Mouse (Mus musculus) heart, embryonic 13.5 days (tissue): ENCODE measurements at regions not wholly inside any gene's neighbourhood (a gene's known extent, or its start where the extent isn't known, plus 50 kb on each side); places are given as distances from the start of the nearest gene placed in this dataset.

ENCODE experiments used
- ATAC-seq: fragments of 200-750 bp; cut with Nextera tagmentation; 2 replicates; pipeline ENCODE4 v1.8.0; 2017; ENCODE audit warnings: moderate TSS enrichment; ENCODE audit not compliant: insufficient number of reproducible peaks, low FRiP score, low TSS enrichment; ENCODE audit errors: extremely low read depth
- H3K27ac ChIP-seq: fragments of 300-500 bp; sonication (generic); replicated peaks from 2 replicates; pipeline ENCODE4 v1.5.1; 2015; ENCODE audit warnings: moderate library complexity, mild to moderate bottlenecking, inconsistent platforms
- H3K27me3 ChIP-seq: fragments of 300-500 bp; sonication (generic); replicated peaks from 2 replicates; pipeline ENCODE4 v1.6.1; 2015; ENCODE audit warnings: mild to moderate bottlenecking, inconsistent platforms
- H3K36me3 ChIP-seq: fragments of 300-500 bp; sonication (generic); 2 replicates; pipeline ENCODE4 v1.6.1; 2015; ENCODE audit warnings: mild to moderate bottlenecking, inconsistent platforms
- H3K4me1 ChIP-seq: fragments of 300-500 bp; sonication (generic); 2 replicates; pipeline ENCODE4 v1.6.1; 2015; ENCODE audit warnings: inconsistent platforms
- H3K4me2 ChIP-seq: fragments of 300-500 bp; sonication (generic); 2 replicates; pipeline ENCODE4 v1.6.1; 2015; ENCODE audit warnings: inconsistent platforms, mild to moderate bottlenecking, moderate library complexity
- H3K4me3 ChIP-seq: fragments of 300-500 bp; sonication (generic); 2 replicates; pipeline ENCODE4 v1.5.1; 2015; ENCODE audit warnings: moderate library complexity, mild to moderate bottlenecking, inconsistent platforms
- H3K9ac ChIP-seq: fragments of 300-500 bp; sonication (generic); 2 replicates; pipeline ENCODE4 v1.6.1; 2015; ENCODE audit warnings: inconsistent platforms, mild to moderate bottlenecking, moderate library complexity
- H3K9me3 ChIP-seq: fragments of 300-500 bp; sonication (generic); 2 replicates; pipeline ENCODE4 v1.6.1; 2016; ENCODE audit warnings: inconsistent platforms
- WGBS: fragments of 180-500 bp; shearing (Covaris S2); methylation state at CpG from one replicate; pipeline ENCODE4 v1.1.7; 2015; ENCODE audit warnings: mixed read lengths; 5-methylcytosine and 5-hydroxymethylcytosine counted together

DNA sequence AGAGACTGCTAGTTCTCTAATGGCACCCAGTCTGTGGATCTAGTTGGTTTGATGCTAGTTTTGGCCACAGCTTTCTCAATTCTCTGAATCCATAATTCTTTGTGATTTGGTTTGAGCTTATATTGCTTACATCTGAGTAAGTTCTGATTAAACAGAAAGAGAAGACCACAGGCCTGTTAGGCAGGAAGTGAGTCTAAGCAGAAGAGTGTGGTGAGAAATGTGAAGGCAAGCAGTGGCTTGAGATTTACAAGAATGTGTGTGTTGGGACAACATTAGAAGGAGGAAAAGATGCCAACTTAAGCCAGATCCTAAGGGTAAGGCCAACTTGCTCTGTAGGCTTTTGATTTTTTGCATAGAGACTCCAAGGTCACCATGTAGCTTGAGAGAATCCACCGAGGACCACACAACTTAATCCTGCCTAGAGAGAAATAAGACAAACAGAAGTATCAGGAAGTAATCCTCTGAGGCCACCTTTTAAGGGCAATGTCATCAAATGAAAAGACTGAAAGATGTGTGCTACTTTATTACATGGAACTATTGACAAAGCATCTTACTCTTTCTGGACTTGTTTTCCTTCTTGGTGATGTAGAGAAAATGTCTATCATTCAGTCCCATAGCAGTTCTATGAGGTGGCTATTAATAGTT, 220.7 kb downstream of the Gm5426 start:
- no peaks in the 10 kb centered on the region for H3K4me1 ChIP-seq
- no peak for ATAC-seq
- WGBS: 92% methylated on average over 1 of the region's 1 CpGs
- no peak overlapping the region for H3K27ac ChIP-seq
- no peaks in the 10 kb centered on the region for H3K36me3 ChIP-seq
- no peaks in the 10 kb centered on the region for H3K27me3 ChIP-seq
- no peak overlapping the region for H3K4me2 ChIP-seq
- H3K9me3 ChIP-seq: no peaks in the 10 kb centered on the region
- H3K4me3 ChIP-seq: no peak overlapping the region
- H3K9ac ChIP-seq: no peak overlapping the region

DNA sequence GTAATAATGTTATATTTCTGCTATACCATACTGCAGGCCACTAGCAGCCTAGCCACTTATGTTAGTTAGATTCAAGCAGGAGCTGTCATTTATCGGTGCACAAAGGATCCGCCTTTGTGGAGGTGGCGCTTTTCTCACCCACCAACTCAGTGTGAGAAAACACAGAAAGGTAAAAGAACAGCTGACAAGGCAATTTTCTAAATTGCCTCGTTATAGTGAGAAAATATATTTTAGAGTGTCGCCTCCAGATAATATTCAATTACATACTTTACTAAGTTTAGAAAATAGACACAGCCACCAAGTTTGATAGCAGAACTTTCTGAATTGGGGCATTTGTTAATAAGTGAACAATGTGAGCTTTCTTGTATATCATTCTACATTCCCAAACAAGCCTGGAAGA, 221.2 kb downstream of the Gm5426 start:
- no peaks in the 10 kb centered on the region for H3K9me3 ChIP-seq
- H3K4me3 ChIP-seq: no peak overlapping the region
- no peak overlapping the region for H3K27ac ChIP-seq
- no peaks in the 10 kb centered on the region for H3K27me3 ChIP-seq
- H3K9ac ChIP-seq: no peak overlapping the region
- no peaks in the 10 kb centered on the region for H3K36me3 ChIP-seq
- 75% methylated on average over 5 of the region's 5 CpGs for WGBS
- no peaks in the 10 kb centered on the region for H3K4me1 ChIP-seq
- ATAC-seq: no peak
- no peak overlapping the region for H3K4me2 ChIP-seq

DNA sequence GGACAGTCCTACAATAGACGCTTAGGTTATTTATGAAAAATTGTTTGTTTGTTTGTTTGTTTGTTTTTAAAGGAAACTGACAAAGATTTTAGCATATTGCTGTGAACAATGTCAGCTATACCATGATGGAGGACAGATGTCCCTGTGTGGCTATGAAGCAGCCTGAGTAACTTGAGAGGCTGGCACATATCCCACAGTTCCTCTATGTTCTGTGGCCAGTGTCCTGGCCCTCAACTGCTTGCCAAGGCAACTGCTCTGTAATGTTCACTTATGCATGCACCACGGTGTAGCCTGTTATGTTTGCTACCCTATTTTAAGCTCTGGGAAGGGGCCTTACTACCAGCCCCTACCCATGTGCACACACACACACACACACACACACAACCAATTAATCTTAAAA, 222.6 kb downstream of the Gm5426 start:
- no peaks in the 10 kb centered on the region for H3K27me3 ChIP-seq
- no peak overlapping the region for H3K4me3 ChIP-seq
- ATAC-seq: no peak
- H3K4me1 ChIP-seq: no peaks in the 10 kb centered on the region
- H3K9ac ChIP-seq: no peak overlapping the region
- no peaks in the 10 kb centered on the region for H3K36me3 ChIP-seq
- H3K4me2 ChIP-seq: no peak overlapping the region
- no peak overlapping the region for H3K27ac ChIP-seq
- 78% methylated on average over 2 of the region's 2 CpGs for WGBS
- H3K9me3 ChIP-seq: no peaks in the 10 kb centered on the region

DNA sequence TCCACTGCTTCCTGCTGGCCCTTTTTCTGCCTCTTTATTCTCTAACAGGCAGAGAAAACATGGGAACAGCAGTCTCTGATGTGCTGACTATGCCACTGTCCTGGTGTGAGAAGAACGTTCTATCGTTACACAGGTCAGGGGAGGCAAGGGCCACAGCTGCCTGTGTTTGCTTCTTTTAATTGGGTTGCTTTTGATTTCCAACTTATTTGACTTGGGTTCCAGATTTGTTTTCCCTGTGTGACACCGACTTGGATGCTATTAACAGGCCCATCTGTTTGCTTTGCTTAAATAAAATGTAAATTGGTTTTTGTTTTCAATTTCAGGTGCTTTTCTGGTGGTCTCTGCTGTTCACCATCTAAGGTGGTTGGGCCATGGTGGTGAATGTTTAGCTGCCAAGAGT, 225.8 kb downstream of the Gm5426 start:
- Histone ChIP-seq H3K4me2 (no peak overlapping the region), H3K27me3 (no peaks in the 10 kb centered on the region), H3K4me1 (no peaks in the 10 kb centered on the region), H3K9me3 (no peaks in the 10 kb centered on the region), H3K27ac (no peak overlapping the region), H3K9ac (no peak overlapping the region), H3K36me3 (no peaks in the 10 kb centered on the region), H3K4me3 (no peak overlapping the region)
- ATAC-seq: no peak
- 72% methylated on average over 3 of the region's 3 CpGs for WGBS

DNA sequence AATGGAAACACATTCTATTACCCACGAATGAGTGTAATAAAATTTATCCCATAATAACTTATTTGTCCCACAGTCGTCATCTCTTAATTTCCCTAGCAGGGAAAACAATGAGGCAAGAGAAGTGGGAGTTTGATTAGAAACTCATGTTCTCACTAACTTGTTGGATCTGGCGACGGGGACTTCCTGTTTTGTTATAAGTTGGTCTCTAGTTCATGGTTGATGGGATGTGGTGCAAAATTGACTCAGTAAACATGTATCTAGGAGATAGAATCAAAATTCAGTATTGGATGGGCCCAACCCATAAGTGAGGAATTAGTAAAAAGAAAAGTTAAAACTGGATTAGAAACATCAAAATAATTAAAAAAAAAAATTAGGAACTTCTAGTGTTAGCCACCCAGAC, 227.5 kb downstream of the Gm5426 start:
- WGBS: 72% methylated on average over 4 of the region's 4 CpGs
- ATAC-seq: no peak

DNA sequence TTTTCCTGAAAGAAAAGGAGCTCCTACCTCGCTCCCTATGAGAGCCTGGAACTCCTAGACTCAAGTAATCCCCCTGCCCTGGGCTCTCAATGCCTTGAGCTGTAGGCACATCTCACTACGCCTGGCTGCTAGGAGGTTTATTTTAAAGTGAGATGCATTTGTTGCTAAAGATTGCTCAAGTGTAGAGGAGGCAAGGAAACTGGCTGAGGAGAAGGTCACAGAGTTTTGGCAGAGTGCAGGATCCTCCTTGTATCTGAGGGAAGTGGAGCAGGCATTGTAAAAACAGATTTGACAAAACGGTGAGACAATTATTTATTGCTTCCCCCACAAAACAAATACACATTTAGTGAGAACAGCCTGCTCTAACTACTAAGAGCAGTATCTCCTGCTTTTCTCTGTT, 228.7 kb downstream of the Gm5426 start:
- no peak for ATAC-seq

More for the DNA sequence above, 227.5 kb downstream of the Gm5426 start:
- no peak overlapping the region for H3K4me3 ChIP-seq
- no peaks in the 10 kb centered on the region for H3K27me3 ChIP-seq
- H3K36me3 ChIP-seq: no peaks in the 10 kb centered on the region
- H3K27ac ChIP-seq: no peak overlapping the region
- no peak overlapping the region for H3K9ac ChIP-seq
- no peak overlapping the region for H3K4me2 ChIP-seq
- no peaks in the 10 kb centered on the region for H3K4me1 ChIP-seq
- H3K9me3 ChIP-seq: no peaks in the 10 kb centered on the region

DNA sequence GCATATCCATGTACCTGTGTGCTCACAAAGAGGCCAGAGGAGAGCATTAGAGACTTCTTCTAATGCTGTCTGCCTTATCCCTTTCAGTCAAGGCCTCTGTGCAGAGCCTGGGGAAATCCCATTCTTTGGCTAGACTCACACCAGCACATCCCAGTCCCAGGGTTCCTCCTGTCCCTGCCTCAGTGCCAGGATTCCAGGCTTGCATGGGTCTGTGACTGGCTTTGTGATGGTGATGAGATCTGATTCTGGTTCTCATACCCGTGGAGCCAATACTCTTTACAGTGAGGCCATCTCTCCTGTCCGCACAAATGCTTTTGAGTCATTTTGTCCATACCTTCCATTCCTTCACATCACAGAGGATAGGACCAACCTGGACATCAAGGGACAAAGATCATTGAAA, 230.5 kb downstream of the Gm5426 start:
- WGBS: 74% methylated on average over 2 of the region's 2 CpGs
- Histone ChIP-seq H3K27ac (no peak overlapping the region), H3K9me3 (no peaks in the 10 kb centered on the region), H3K4me2 (no peak overlapping the region), H3K9ac (no peak overlapping the region), H3K36me3 (no peaks in the 10 kb centered on the region), H3K4me3 (no peak overlapping the region), H3K27me3 (no peaks in the 10 kb centered on the region), H3K4me1 (peaks cover 12% of the 10 kb centered on the region)
- ATAC-seq: no peak

More for the DNA sequence above, 228.7 kb downstream of the Gm5426 start:
- Histone ChIP-seq H3K4me2 (no peak overlapping the region), H3K9ac (no peak overlapping the region), H3K4me1 (no peaks in the 10 kb centered on the region), H3K27me3 (no peaks in the 10 kb centered on the region), H3K4me3 (no peak overlapping the region), H3K27ac (no peak overlapping the region), H3K36me3 (no peaks in the 10 kb centered on the region), H3K9me3 (no peaks in the 10 kb centered on the region)
- 60% methylated on average over 3 of the region's 3 CpGs for WGBS

DNA sequence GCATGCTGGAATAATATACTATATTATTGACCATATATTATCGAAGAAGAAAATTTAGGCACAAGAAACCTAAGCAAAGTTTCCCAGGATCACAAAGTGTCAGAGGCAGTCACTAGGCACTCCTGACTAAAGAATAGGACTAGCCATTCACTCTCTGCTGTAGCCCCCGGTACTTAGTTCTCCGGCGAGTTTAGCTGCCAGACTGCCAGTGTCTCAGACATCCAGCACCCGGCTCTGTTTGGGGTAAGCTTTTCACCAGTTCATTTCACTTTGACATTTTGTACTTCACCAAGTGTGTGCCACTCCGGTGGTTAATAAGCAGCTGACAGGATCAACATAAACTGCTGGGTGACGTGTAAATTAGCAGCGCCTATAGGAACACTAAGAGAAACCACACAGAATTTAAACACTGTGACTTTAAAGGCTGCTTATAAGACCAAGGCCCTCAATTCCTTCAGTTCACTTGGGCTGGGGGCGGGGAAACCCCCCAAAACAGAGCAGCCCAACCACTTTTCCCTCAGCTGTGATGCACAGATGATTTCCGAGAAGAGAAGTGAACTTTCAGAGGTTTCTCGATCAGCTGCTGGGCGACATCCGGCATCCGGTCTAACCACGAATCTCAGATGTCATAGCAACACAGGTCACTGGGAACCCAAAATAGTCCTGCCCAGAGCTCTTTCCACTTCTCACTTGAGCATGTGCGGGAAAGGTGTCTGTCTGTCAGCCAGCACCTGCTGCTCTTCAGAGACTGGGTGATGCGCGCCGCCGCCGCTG, 234.3 kb downstream of the Gm5426 start:
- Histone ChIP-seq H3K9ac (0 out of 2 replicates have a peak overlapping the region, but pooled peaks have one; percentile 37), H3K4me2 (peak overlapping the region; percentile 66), H3K4me3 (peak overlapping the region; percentile 39), H3K27ac (no peak overlapping the region), H3K27me3 (no peaks in the 10 kb centered on the region), H3K9me3 (no peaks in the 10 kb centered on the region), H3K36me3 (no peaks in the 10 kb centered on the region), H3K4me1 (peaks cover 28% of the 10 kb centered on the region)
- no peak for ATAC-seq
- WGBS: 45% methylated on average over 21 of the region's 21 CpGs

DNA sequence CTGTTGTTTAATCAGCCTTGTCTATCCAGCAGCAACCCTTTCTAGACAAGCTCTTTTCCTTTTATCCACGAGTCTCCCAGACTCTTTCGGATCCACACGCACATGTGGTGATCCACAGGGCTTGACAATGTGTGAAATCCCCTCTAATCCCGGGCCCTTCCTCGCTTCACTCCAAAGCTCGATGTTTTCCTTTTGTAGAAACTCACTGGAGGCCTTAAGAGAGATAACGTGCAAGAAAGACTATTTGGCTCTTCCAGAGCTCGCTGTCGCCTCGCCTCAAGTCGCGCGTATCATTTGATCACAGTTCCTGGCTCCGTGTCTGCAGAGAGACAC, 234.9 kb downstream of the Gm5426 start:
- no peak overlapping the region for H3K27ac ChIP-seq
- ATAC-seq: no peak

DNA sequence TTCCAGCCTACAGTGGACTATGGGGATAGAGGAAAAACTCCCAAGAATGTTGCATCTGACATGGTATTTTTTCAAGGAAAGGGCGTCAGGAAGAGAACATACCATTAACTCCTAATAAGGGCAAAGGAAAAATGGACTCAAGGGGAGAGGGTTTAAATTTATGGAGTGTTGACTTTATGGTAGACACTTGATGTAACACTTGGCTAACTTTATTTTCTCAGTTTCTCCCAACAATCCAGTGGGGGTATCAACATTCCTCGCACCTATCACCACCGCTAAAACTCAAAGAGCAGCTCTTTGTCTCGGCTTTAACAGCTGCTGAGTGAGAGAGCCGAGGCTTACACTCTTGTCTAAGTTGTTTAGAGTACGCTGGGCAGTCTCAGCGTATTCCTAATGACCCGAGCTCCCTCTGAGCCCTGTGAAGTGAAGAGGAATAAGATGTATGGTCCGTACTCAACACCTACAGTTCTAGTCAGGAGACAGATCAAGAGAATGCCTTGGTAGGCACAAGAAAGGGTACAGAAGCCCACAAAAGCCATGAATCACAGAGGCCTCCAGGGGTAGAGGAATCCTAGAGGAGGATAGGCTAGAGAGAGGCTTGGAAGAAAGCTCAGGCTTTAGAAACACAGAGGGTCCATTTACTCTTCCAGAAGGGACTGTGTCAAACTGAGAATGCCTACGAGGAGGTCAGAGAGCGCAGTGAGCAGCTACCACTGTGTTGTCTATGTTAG, 236.4 kb downstream of the Gm5426 start:
- H3K4me1 ChIP-seq: peaks cover 28% of the 10 kb centered on the region
- ATAC-seq: no peak
- H3K36me3 ChIP-seq: no peaks in the 10 kb centered on the region
- H3K9me3 ChIP-seq: no peaks in the 10 kb centered on the region
- WGBS: 43% methylated on average over 11 of the region's 11 CpGs
- 0 out of 2 replicates have a peak overlapping the region, but pooled peaks have one; percentile 2 for H3K27ac ChIP-seq
- no peak overlapping the region for H3K4me3 ChIP-seq
- H3K27me3 ChIP-seq: no peaks in the 10 kb centered on the region
- no peak overlapping the region for H3K4me2 ChIP-seq
- H3K9ac ChIP-seq: no peak overlapping the region

More for the DNA sequence above, 234.9 kb downstream of the Gm5426 start:
- peak overlapping the region; percentile 66 for H3K4me2 ChIP-seq
- H3K9me3 ChIP-seq: no peaks in the 10 kb centered on the region
- 0 out of 2 replicates have a peak overlapping the region, but pooled peaks have one; percentile 37 for H3K9ac ChIP-seq
- H3K27me3 ChIP-seq: no peaks in the 10 kb centered on the region
- 46% methylated on average over 14 of the region's 14 CpGs for WGBS
- H3K36me3 ChIP-seq: no peaks in the 10 kb centered on the region
- H3K4me1 ChIP-seq: peaks cover 28% of the 10 kb centered on the region
- peak overlapping the region; percentile 39 for H3K4me3 ChIP-seq

DNA sequence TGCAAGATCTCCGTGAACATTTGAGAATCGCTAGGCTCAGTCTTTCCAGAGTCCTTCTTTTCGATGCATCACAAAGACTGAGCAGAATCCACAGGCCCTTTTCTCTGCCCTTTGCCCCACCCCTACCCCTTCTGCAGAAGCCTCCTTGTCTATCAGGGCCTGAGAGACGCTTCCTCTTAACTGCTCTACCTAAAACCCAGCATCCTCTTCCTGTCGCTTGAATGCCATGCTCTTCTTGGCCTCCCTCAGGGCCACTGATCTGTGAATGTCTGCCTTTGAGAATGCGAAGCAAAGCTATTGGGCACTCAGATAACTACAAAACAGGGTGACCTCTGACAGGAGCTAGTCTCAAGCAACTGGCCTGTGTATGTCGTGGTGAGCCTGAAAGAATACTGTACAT, 237.1 kb downstream of the Gm5426 start:
- no peaks in the 10 kb centered on the region for H3K36me3 ChIP-seq
- no peaks in the 10 kb centered on the region for H3K9me3 ChIP-seq
- WGBS: 50% methylated on average over 7 of the region's 7 CpGs
- H3K4me1 ChIP-seq: peaks cover 28% of the 10 kb centered on the region
- H3K27me3 ChIP-seq: no peaks in the 10 kb centered on the region
- no peak overlapping the region for H3K4me3 ChIP-seq
- no peak overlapping the region for H3K27ac ChIP-seq
- no peak overlapping the region for H3K9ac ChIP-seq
- H3K4me2 ChIP-seq: no peak overlapping the region
- no peak for ATAC-seq
